Mouse (Mus musculus) lung, embryonic 16.5 days (tissue): ENCODE measurements at regions not wholly inside any gene's neighbourhood (a gene's known extent, or its start where the extent isn't known, plus 50 kb on each side); places are given as distances from the start of the nearest gene placed in this dataset.
A peak's percentile ranks its signal among the peaks of the same experiment; 100 is the strongest.
"Not testable (repeated sequence)": the region's sequence is repeated elsewhere in the genome, so short reads cannot be mapped to it uniquely, and the experiment has no call there.

Experiments used
- ATAC-seq: fragments of 200-750 bp; cut with Nextera tagmentation; 2 replicates; pipeline ENCODE4 v1.8.0; 2017; ENCODE audit warnings: low read depth, mild to moderate bottlenecking, moderate library complexity
- H3K27ac ChIP-seq: fragments of 300-500 bp; sonication (generic); 2 replicates; pipeline ENCODE4 v1.5.1; 2014; ENCODE audit warnings: mild to moderate bottlenecking, control low read depth, low read length
- H3K27me3 ChIP-seq: fragments of 300-500 bp; sonication (generic); 2 replicates; pipeline ENCODE4 v1.6.1; 2014; ENCODE audit warnings: low read depth, low read length, mixed read lengths; ENCODE audit not compliant: control insufficient read depth, insufficient read depth
- H3K36me3 ChIP-seq: fragments of 300-500 bp; sonication (generic); 2 replicates; pipeline ENCODE4 v1.6.1; 2014; ENCODE audit warnings: low read length; ENCODE audit not compliant: control insufficient read depth, insufficient read depth
- H3K4me1 ChIP-seq: fragments of 300-500 bp; sonication (generic); replicated peaks from 2 replicates; pipeline ENCODE4 v1.6.1; 2014; ENCODE audit warnings: low read length, mixed read lengths; ENCODE audit not compliant: control insufficient read depth, insufficient read depth
- H3K4me2 ChIP-seq: fragments of 300-500 bp; sonication (generic); 2 replicates; pipeline ENCODE4 v1.6.1; 2014; ENCODE audit warnings: low read depth, low read length, control low read depth
- H3K4me3 ChIP-seq: fragments of 300-500 bp; sonication (generic); 2 replicates; pipeline ENCODE4 v1.5.1; 2014; ENCODE audit warnings: mild to moderate bottlenecking, low read length, control low read depth
- H3K9ac ChIP-seq: fragments of 300-500 bp; sonication (generic); 2 replicates; pipeline ENCODE4 v1.6.1; 2014; ENCODE audit warnings: low read length, control low read depth
- H3K9me3 ChIP-seq: fragments of 300-500 bp; sonication (generic); 2 replicates; pipeline ENCODE4 v1.6.1; 2016; ENCODE audit warnings: low read length; ENCODE audit not compliant: control insufficient read depth
- WGBS: fragments of 180-500 bp; shearing (Covaris S2); extraction: QIAGEN DNeasy Blood & Tissue Kit; methylation state at CpG from one replicate; pipeline ENCODE4 v1.1.7; 2014; 5-methylcytosine and 5-hydroxymethylcytosine counted together

DNA sequence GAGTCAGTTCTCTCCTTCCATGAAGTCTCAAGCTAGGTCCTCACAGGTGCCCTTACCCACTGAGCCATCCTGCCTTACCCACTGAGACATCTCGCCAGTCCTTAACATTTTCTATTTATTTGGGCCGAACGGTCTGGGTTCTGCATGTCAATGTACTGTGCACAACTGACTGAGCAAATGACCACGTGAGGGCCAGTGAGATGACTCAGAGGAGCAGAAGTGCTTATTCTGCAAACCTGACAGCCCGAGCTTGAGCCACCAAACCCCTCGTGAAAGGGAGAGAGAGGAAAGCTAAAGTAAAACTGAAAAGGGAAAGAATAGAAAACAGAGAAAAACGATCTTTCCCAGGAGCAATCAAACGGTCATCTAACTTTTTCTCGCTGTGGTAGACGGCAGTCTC, 52.2 kb upstream of the Nmd3 start:
- H3K4me3 ChIP-seq = no peak overlapping the region
- no peaks in the 10 kb centered on the region for H3K27me3 ChIP-seq
- no peaks in the 10 kb centered on the region for H3K4me1 ChIP-seq
- no peak for ATAC-seq
- WGBS = 76% methylated on average over 10 of the region's 10 CpGs
- no peak overlapping the region for H3K4me2 ChIP-seq
- no peaks in the 10 kb centered on the region for H3K9me3 ChIP-seq
- no peaks in the 10 kb centered on the region for H3K36me3 ChIP-seq
- H3K9ac ChIP-seq = no peak overlapping the region
- H3K27ac ChIP-seq = no peak overlapping the region

DNA sequence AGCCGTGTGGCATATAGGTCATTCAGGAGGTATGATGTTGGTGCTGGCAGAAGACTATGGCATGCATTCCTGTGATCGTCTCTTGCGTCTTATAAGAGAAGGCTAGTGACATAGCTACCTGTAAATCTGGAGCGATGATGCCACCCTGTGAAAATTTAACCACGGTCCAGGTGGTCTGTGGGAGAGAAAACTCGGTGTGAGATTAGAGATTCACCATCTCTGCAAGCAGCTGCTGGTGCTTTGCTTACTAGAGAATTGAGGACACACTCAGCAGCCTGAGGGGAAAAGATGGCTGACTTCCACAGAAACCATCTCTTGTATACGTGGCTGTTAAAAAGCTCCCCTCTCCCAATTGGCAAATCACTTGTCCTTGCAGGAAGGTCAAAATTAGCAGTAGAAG, 54.0 kb upstream of the Nmd3 start:
- Histone ChIP-seq H3K4me2 (no peak overlapping the region), H3K9me3 (no peaks in the 10 kb centered on the region), H3K27me3 (no peaks in the 10 kb centered on the region), H3K4me1 (no peaks in the 10 kb centered on the region), H3K36me3 (no peaks in the 10 kb centered on the region), H3K27ac (no peak overlapping the region), H3K9ac (no peak overlapping the region), H3K4me3 (no peak overlapping the region)
- no peak for ATAC-seq
- WGBS = 80% methylated on average over 7 of the region's 7 CpGs

DNA sequence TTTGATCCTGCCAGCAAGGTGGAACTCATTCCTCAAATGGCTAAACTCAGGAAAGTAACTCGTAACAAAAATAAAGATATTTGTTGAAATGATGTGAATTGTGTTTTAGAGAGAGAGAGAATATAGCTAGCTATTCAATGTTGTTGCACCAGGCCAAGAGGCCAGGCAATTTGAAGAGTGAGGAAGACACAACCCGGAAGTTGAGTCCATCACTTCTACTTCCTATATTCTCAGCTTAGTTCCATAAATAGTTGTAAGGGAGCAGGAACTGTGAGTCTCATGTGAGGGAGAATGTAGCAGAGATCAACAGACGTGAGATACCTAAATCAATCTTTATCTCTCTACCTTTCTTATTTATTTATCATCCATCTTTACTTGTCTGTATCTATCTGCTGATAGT, 54.4 kb upstream of the Nmd3 start:
- H3K4me2 ChIP-seq = no peak overlapping the region
- ATAC-seq = no peak
- no peaks in the 10 kb centered on the region for H3K27me3 ChIP-seq
- no peak overlapping the region for H3K4me3 ChIP-seq
- 69% methylated on average over 3 of the region's 3 CpGs for WGBS
- H3K36me3 ChIP-seq = no peaks in the 10 kb centered on the region
- no peaks in the 10 kb centered on the region for H3K9me3 ChIP-seq
- no peak overlapping the region for H3K27ac ChIP-seq
- H3K4me1 ChIP-seq = no peaks in the 10 kb centered on the region
- no peak overlapping the region for H3K9ac ChIP-seq

DNA sequence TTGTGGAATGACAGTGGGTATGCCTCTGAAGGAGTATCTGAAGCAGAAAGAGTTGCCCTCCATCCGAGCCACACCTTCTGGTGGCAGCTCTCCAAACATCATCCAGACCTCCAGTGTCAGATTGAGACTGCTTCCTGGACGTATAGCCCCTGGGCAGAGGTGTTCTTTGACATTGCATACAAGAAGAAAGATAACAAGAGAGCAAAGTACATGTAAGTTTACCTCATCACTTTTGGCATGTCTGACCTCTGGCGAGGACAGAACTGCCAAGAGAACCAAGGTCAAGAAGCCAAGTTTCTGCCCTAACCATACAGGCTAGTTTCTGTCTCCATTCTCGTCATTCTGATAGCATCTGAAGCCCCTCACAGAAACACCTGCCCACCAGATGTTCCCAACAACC, 57.5 kb upstream of the Nmd3 start:
- Histone ChIP-seq H3K9me3 (no peaks in the 10 kb centered on the region), H3K4me2 (no peak overlapping the region), H3K36me3 (no peaks in the 10 kb centered on the region), H3K27me3 (no peaks in the 10 kb centered on the region), H3K4me3 (no peak overlapping the region), H3K4me1 (no peaks in the 10 kb centered on the region), H3K27ac (no peak overlapping the region), H3K9ac (no peak overlapping the region)
- WGBS = 31% methylated on average over 4 of the region's 4 CpGs
- no peak for ATAC-seq

DNA sequence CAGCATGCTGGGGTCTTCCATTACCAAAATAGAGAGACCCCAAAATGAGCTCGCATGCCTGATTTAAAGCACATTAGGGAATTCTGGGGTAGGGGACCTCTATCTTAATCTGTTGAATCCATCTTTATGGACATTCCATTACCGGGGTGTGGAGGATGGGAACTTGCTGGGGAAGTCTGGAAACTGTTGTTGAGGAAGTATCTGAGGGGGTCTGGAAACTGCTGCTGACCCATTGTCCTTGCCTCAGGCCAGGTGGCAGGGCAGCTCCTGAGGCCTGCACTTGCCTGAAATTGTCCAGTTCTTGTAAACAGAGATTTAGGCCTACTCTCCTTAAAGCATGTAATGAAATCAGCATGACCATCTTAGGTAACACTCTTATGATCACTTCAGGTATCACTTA, 59.4 kb upstream of the B3galnt1 start:
- no peak overlapping the region for H3K9ac ChIP-seq
- H3K27me3 ChIP-seq = no peaks in the 10 kb centered on the region
- ATAC-seq = no peak
- no peak overlapping the region for H3K27ac ChIP-seq
- no peak overlapping the region for H3K4me3 ChIP-seq
- no peaks in the 10 kb centered on the region for H3K9me3 ChIP-seq
- peaks cover 5% of the 10 kb centered on the region for H3K4me1 ChIP-seq
- WGBS = 66% methylated on average over 2 of the region's 2 CpGs
- no peaks in the 10 kb centered on the region for H3K36me3 ChIP-seq
- no peak overlapping the region for H3K4me2 ChIP-seq

DNA sequence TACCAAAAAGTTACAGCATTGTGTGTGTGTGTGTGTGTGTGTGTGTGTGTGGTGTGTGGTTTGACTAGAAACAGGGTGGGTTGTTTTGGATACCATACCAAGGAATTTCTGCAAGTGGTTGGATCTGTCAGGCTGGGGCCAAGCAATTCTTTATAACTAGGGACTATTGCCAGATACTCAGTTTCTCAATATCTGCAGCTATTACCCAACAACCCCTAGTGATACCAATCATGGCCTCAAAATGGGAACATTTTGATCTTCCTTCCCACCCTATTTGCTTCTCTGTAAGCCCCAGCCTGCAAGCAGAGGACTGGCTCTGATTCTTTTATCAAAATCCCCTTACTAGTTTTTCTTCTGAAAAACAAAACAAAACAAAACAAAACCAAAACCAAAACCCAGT, 58.8 kb upstream of the B3galnt1 start:
- no peak overlapping the region for H3K4me2 ChIP-seq
- H3K36me3 ChIP-seq = no peaks in the 10 kb centered on the region
- H3K9ac ChIP-seq = no peak overlapping the region
- no peaks in the 10 kb centered on the region for H3K9me3 ChIP-seq
- no peaks in the 10 kb centered on the region for H3K27me3 ChIP-seq
- no peak overlapping the region for H3K4me3 ChIP-seq
- no peak overlapping the region for H3K27ac ChIP-seq
- H3K4me1 ChIP-seq = peaks cover 5% of the 10 kb centered on the region
- ATAC-seq = no peak; the same call in 1 of the 2 replicates

DNA sequence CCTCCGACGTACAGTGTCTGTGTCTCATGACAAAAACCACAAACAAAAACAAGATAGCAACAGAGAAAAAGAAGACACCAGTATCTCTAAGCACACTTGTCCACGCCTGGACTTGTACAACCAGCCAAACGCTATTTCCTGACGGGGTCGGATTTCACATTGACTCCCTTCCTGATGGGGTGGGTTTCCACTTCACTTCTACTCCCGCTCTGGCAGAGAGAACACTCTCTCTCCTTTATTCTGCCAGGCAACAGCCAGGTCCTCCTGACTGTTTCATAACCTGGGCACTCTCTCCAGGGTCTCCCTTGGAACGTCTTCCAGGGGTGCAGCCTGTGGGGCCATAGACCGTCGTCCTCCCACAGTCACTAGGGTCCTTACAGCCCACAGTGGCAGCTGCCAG, 56.9 kb upstream of the B3galnt1 start:
- H3K4me2 ChIP-seq, ATAC-seq: not testable (repeated sequence)

DNA sequence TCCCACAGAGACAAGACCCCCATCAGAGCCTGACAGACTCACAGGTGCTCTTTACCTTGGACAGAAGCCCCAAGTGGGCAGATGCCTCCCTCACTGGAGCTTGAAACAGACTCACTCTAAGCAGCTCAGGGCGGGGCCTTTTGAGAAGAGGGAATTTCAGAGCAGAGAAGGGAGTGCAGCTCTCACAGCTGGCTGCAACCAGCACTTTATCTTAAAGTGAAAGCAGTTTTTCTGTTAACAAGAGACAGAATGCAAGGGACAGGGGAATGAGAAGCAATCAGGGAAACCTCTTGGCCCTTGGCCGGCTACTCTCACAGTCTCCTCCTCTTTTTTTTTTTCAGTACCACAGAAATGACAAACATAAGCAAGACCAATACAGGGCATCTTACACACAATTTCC, 56.2 kb upstream of the B3galnt1 start:
- ATAC-seq = no peak
- no peaks in the 10 kb centered on the region for H3K27me3 ChIP-seq
- no peak overlapping the region for H3K9ac ChIP-seq
- H3K4me3 ChIP-seq = no peak overlapping the region
- H3K36me3 ChIP-seq = no peaks in the 10 kb centered on the region
- H3K9me3 ChIP-seq = no peaks in the 10 kb centered on the region
- H3K4me1 ChIP-seq = peaks cover 5% of the 10 kb centered on the region
- 3% methylated on average over 2 of the region's 2 CpGs for WGBS
- H3K27ac ChIP-seq = no peak overlapping the region
- peak overlapping the region; percentile 11; the same call in 1 of the 2 replicates for H3K4me2 ChIP-seq

More for the DNA sequence above, 56.9 kb upstream of the B3galnt1 start:
- not testable (repeated sequence) for H3K9me3 ChIP-seq, H3K27me3 ChIP-seq, H3K4me3 ChIP-seq, H3K9ac ChIP-seq, H3K36me3 ChIP-seq, H3K27ac ChIP-seq, H3K4me1 ChIP-seq
- WGBS = 28% methylated on average over 10 of the region's 10 CpGs

DNA sequence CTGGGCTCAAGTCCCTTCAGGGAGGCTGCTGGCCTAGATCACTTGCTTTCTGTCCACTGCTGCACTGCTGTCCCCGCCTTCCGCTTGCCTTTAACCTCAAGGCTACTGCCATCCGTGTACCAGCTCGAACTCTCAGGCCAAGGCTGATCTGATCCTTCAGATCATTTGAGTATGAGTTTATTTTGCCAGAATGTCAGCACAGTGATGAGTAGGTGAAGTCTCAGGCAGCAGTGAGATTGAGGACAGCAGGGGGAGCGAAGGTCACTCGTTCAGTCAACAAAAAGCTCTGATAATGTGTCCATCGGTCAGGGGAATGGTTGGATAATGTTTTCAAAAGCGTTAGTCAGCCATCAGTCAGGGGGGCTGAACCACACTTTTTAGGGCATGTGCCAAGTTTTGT, 54.6 kb upstream of the B3galnt1 start:
- WGBS = 37% methylated on average over 8 of the region's 8 CpGs
- H3K4me3 ChIP-seq, ATAC-seq, H3K27ac ChIP-seq, H3K27me3 ChIP-seq, H3K36me3 ChIP-seq, H3K9me3 ChIP-seq, H3K9ac ChIP-seq, H3K4me1 ChIP-seq, H3K4me2 ChIP-seq: not testable (repeated sequence)

DNA sequence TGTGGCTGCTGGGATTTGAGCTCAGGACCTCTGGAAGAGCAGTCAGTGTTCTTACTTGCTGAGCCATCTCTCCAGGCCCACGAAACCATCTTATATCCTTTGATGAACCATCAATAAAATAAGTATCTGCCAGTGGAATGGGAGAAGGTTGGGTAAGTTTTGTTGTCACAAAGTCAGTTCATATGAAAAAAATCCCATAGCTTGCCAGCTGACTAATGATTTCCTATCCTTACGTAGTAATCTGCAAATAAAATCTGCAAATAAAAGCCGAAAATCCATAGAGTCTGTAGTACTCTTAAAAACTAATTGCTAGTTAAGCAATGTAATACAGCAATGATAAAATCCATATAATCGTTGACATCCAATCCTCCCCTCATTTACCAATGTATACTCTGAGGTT, 50.8 kb upstream of the B3galnt1 start:
- H3K9me3 ChIP-seq = no peaks in the 10 kb centered on the region
- H3K27ac ChIP-seq = no peak overlapping the region
- no peaks in the 10 kb centered on the region for H3K4me1 ChIP-seq
- H3K4me2 ChIP-seq = no peak overlapping the region
- no peak for ATAC-seq
- no peaks in the 10 kb centered on the region for H3K36me3 ChIP-seq
- 87% methylated on average over 4 of the region's 4 CpGs for WGBS
- H3K27me3 ChIP-seq = no peaks in the 10 kb centered on the region
- no peak overlapping the region for H3K4me3 ChIP-seq
- no peak overlapping the region for H3K9ac ChIP-seq
